Mouse (Mus musculus) kidney, postnatal 0 days (tissue): Measurements from ENCODE around the gene Galnt18. TPM values are rescaled to one million over a fixed set of nuclear protein-coding genes. Genes with fewer than 3 reads are reported as not detected.

Experiments used
- ATAC-seq: fragments of 200-750 bp; cut with Nextera tagmentation; replicated peaks from 2 replicates; pipeline ENCODE4 v1.8.0; 2017; ENCODE audit warnings: low read depth, moderate number of reproducible peaks, moderate TSS enrichment, moderate library complexity; ENCODE audit not compliant: low FRiP score
- DNase-seq: peaks from one replicate; pipeline ENCODE4 v3.0.0-alpha.2; 2016; ENCODE audit warnings: low spot score
- H3K27ac ChIP-seq: fragments of 300-500 bp; sonication (generic); 2 replicates; pipeline ENCODE4 v1.5.1; 2014; ENCODE audit warnings: mild to moderate bottlenecking
- H3K27me3 ChIP-seq: fragments of 300-500 bp; sonication (generic); 2 replicates; pipeline ENCODE4 v1.6.1; 2014; ENCODE audit warnings: low read length, mixed read lengths; ENCODE audit not compliant: insufficient read depth
- H3K36me3 ChIP-seq: fragments of 300-500 bp; sonication (generic); 2 replicates; pipeline ENCODE4 v1.6.1; 2014; ENCODE audit warnings: low read length, mixed read lengths; ENCODE audit not compliant: insufficient read depth
- H3K4me1 ChIP-seq: fragments of 300-500 bp; sonication (generic); replicated peaks from 2 replicates; pipeline ENCODE4 v1.6.1; 2014; ENCODE audit warnings: antibody characterized with exemption, low read length, mixed read lengths; ENCODE audit not compliant: insufficient read depth
- H3K4me2 ChIP-seq: fragments of 300-500 bp; sonication (generic); 2 replicates; pipeline ENCODE4 v1.6.1; 2014; ENCODE audit warnings: mild to moderate bottlenecking, low read length, moderate library complexity, mixed read lengths
- H3K4me3 ChIP-seq: fragments of 300-500 bp; sonication (generic); replicated peaks from 2 replicates; pipeline ENCODE4 v1.5.1; 2014; ENCODE audit warnings: low read depth, low read length
- H3K9ac ChIP-seq: fragments of 300-500 bp; sonication (generic); 2 replicates; pipeline ENCODE4 v1.6.1; 2014; ENCODE audit warnings: low read depth, low read length
- H3K9me3 ChIP-seq: fragments of 300-500 bp; sonication (generic); replicated peaks from 2 replicates; pipeline ENCODE4 v1.6.1; 2016; ENCODE audit warnings: low read length, inconsistent platforms, mixed read lengths
- CTCF ChIP-seq: IDR thresholded peaks from 2 replicates; pipeline ENCODE4 v1.5.1; 2016; ENCODE audit warnings: antibody characterized with exemption, low read depth, mild to moderate bottlenecking, moderate library complexity
- WGBS: fragments of 180-500 bp; shearing (Covaris S2); extraction: QIAGEN DNeasy Blood & Tissue Kit; methylation state at CpG from one replicate; pipeline ENCODE4 v1.1.7; 2014; 5-methylcytosine and 5-hydroxymethylcytosine counted together
- microRNA-seq: library from miRNA; unstranded; fragments of <30 nt; microRNA quantifications from one replicate; pipeline ENCODE4, GENCODE M21; 2016
- polyA plus RNA-seq: library from polyadenylated mRNA; unstranded; fragments of >200 nt; fragmentation: Nextera tagmentation; extraction: Ambion mirVana; gene quantifications from 2 replicates; pipeline ENCODE4 v1.2.1, GENCODE M21; 2015

Galnt18 gene
- polyA plus RNA-seq, 1 experiment from 2014 or later, result 52.1 TPM

- H3K4me3 ChIP-seq, result no peak overlapping the region
- H3K36me3 ChIP-seq, result no peaks in the 10 kb centered on the region
- DNase-seq (no peak), ATAC-seq (no peak)
- H3K9me3 ChIP-seq, result no peaks in the 10 kb centered on the region
- WGBS, result 70% methylated on average over 3 of the region's 3 CpGs
- H3K4me1 ChIP-seq, result no peaks in the 10 kb centered on the region
- H3K27ac ChIP-seq, result no peak overlapping the region
- no peaks in the 10 kb centered on the region for H3K27me3 ChIP-seq
- H3K4me2 ChIP-seq, result no peak overlapping the region
- no peak overlapping the region for H3K9ac ChIP-seq
- TF ChIP-seq CTCF, result no peak
Observed at GRCm38 (mm10) chr7:111456007-111456406, 323.8 kb downstream of the Galnt18 start.

- WGBS, result 88% methylated on average over 4 of the region's 4 CpGs
- Histone ChIP-seq H3K4me3 (no peak overlapping the region), H3K4me2 (no peak overlapping the region), H3K9me3 (no peaks in the 10 kb centered on the region), H3K27ac (no peak overlapping the region), H3K4me1 (no peaks in the 10 kb centered on the region), H3K9ac (no peak overlapping the region), H3K36me3 (no peaks in the 10 kb centered on the region), H3K27me3 (no peaks in the 10 kb centered on the region)
- DNase-seq, result no peak
- TF ChIP-seq CTCF, result no peak
- no peak for ATAC-seq
Observed at GRCm38 (mm10) chr7:111455541-111455940, 324.2 kb downstream of the Galnt18 start.

GRCm38 (mm10) chr7:111452000-111452399, 327.8 kb downstream of the Galnt18 start:
- no peak overlapping the region for H3K4me2 ChIP-seq
- DNase-seq (no peak), ATAC-seq (no peak)
- no peaks in the 10 kb centered on the region for H3K4me1 ChIP-seq
- H3K9ac ChIP-seq, result no peak overlapping the region
- no peak overlapping the region for H3K4me3 ChIP-seq
- 40% methylated on average over 1 of the region's 1 CpGs for WGBS
- no peaks in the 10 kb centered on the region for H3K27me3 ChIP-seq
- TF ChIP-seq CTCF, result no peak
- H3K9me3 ChIP-seq, result no peaks in the 10 kb centered on the region
- no peak overlapping the region for H3K27ac ChIP-seq
- no peaks in the 10 kb centered on the region for H3K36me3 ChIP-seq

GRCm38 (mm10) chr7:111450286-111451095, 329.3 kb downstream of the Galnt18 start:
- no peaks in the 10 kb centered on the region for H3K9me3 ChIP-seq
- no peaks in the 10 kb centered on the region for H3K4me1 ChIP-seq
- H3K27ac ChIP-seq, result no peak overlapping the region
- H3K36me3 ChIP-seq, result no peaks in the 10 kb centered on the region
- DNase-seq, result no peak
- WGBS, result 55% methylated on average over 6 of the region's 6 CpGs
- H3K4me2 ChIP-seq, result no peak overlapping the region
- no peak overlapping the region for H3K4me3 ChIP-seq
- H3K27me3 ChIP-seq, result no peaks in the 10 kb centered on the region
- TF ChIP-seq CTCF, result no peak
- no peak overlapping the region for H3K9ac ChIP-seq
- ATAC-seq, result no peak

- ATAC-seq (no peak), DNase-seq (no peak)
- TF ChIP-seq CTCF, result no peak
Observed at GRCm38 (mm10) chr7:111433173-111433572, 346.6 kb downstream of the Galnt18 start.

GRCm38 (mm10) chr7:111427392-111427791, 352.4 kb downstream of the Galnt18 start:
- TF ChIP-seq CTCF, result no peak
- WGBS, result 97% methylated on average over 1 of the region's 1 CpGs
- H3K27me3 ChIP-seq, result no peaks in the 10 kb centered on the region
- no peak overlapping the region for H3K4me2 ChIP-seq
- H3K36me3 ChIP-seq, result no peaks in the 10 kb centered on the region
- no peak overlapping the region for H3K4me3 ChIP-seq
- ATAC-seq (no peak), DNase-seq (no peak)
- no peak overlapping the region for H3K9ac ChIP-seq
- H3K9me3 ChIP-seq, result no peaks in the 10 kb centered on the region
- no peak overlapping the region for H3K27ac ChIP-seq
- H3K4me1 ChIP-seq, result no peaks in the 10 kb centered on the region

More at GRCm38 (mm10) chr7:111433173-111433572, 346.6 kb downstream of the Galnt18 start:
- H3K4me3 ChIP-seq, result no peak overlapping the region
- no peak overlapping the region for H3K4me2 ChIP-seq
- no peak overlapping the region for H3K27ac ChIP-seq
- no peaks in the 10 kb centered on the region for H3K9me3 ChIP-seq
- no peak overlapping the region for H3K9ac ChIP-seq
- H3K27me3 ChIP-seq, result no peaks in the 10 kb centered on the region
- 49% methylated on average over 2 of the region's 2 CpGs for WGBS
- no peaks in the 10 kb centered on the region for H3K36me3 ChIP-seq
- H3K4me1 ChIP-seq, result no peaks in the 10 kb centered on the region

Small RNA genes within 50 kb of the gene (microRNA-seq; reads per million reads assigned to microRNA genes)
- not detected for gene Gm25787

Other genes starting within 250 kb of the Galnt18 start
- 37.3 and 42.1 TPM in 2 replicates for gene Usp47, start 243.5 kb upstream of the Galnt18 start, polyA plus RNA-seq